Mouse (Mus musculus): ENCODE measurements around the gene Dll4. TPM values are rescaled to one million over a fixed set of nuclear protein-coding genes. Genes with fewer than 3 reads are reported as not detected.

Dll4 gene
- polyA plus RNA-seq (2015; fragmentation: Illumina TruSeq; extraction: RNeasy Lipid Tissue Mini Kit (QIAGEN cat#74804); ENCODE audit: low read depth, low replicate concordance) = 2.4 TPM

GRCm38 (mm10) chr2:119325568-119326143 lies at the start of gene Dll4:
TSS of gene Dll4 (plus strand) at chr2:119325784.

DNA sequence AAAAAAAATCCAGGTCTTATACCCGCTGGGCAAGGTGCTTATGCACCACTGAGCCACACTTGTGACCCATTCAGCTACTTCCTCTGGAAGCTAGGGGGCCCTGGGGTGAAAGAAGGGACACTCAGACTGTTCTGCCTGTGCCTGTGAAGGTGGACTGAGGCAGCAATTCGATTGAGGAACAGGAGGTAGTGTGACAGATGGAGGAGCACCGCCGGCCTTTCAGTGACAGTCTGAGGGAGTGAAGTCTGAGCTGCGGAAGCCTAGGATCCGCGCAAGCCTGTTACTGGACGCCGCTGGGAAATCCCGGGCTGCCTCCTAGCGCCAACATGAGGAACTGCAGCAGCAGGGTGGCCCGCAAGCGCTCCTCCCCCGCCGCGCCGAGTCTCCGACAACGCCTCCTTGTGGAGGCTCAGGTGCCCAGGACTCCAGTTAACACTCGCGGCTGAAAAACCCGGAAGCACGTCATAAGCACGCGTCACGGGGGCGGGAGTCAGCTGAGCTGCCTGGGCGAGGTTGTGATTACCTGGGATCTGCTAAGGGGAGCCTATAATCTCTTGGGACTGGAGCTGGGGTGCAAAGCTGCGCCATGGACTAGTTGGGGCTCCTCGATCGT lies 37.2 kb upstream of the Dll4 start, which contains the start of gene Vps18:
Vps18 (plus strand) TSS at position 471 of the 613 bp plus-strand sequence.

GRCm38 (mm10) chr2:119350555-119351486 lies 25.2 kb downstream of the Dll4 start, which contains the start of gene Chac1:
TSS of gene Chac1 (plus strand) at chr2:119351229.

Other genes with a start within 250 kb of the Dll4 start
- 1.5 TPM for gene Rad51, start 213.0 kb upstream of the Dll4 start, polyA plus RNA-seq (2015; fragmentation: Illumina TruSeq; extraction: RNeasy Lipid Tissue Mini Kit (QIAGEN cat#74804); ENCODE audit: low read depth, low replicate concordance)
- 54.5 TPM for gene Rmdn3, start 168.8 kb upstream of the Dll4 start, polyA plus RNA-seq (2015; fragmentation: Illumina TruSeq; extraction: RNeasy Lipid Tissue Mini Kit (QIAGEN cat#74804); ENCODE audit: low read depth, low replicate concordance)
- 4.4 TPM for gene Gchfr, start 158.0 kb upstream of the Dll4 start, polyA plus RNA-seq (2015; fragmentation: Illumina TruSeq; extraction: RNeasy Lipid Tissue Mini Kit (QIAGEN cat#74804); ENCODE audit: low read depth, low replicate concordance)
- not detected for gene Gm14137, start 151.3 kb upstream of the Dll4 start, polyA plus RNA-seq (2015; fragmentation: Illumina TruSeq; extraction: RNeasy Lipid Tissue Mini Kit (QIAGEN cat#74804); ENCODE audit: low read depth, low replicate concordance)
- gene Zfyve19, start 117.2 kb upstream of the Dll4 start, polyA plus RNA-seq (2015; fragmentation: Illumina TruSeq; extraction: RNeasy Lipid Tissue Mini Kit (QIAGEN cat#74804); ENCODE audit: low read depth, low replicate concordance) = 41.8 TPM
- 21.0 TPM for gene Dnajc17, start 117.0 kb upstream of the Dll4 start, polyA plus RNA-seq (2015; fragmentation: Illumina TruSeq; extraction: RNeasy Lipid Tissue Mini Kit (QIAGEN cat#74804); ENCODE audit: low read depth, low replicate concordance)
- gene Ppp1r14d, start 95.9 kb upstream of the Dll4 start, polyA plus RNA-seq (2015; fragmentation: Illumina TruSeq; extraction: RNeasy Lipid Tissue Mini Kit (QIAGEN cat#74804); ENCODE audit: low read depth, low replicate concordance) = not detected
- gene Spint1, start 88.4 kb upstream of the Dll4 start, polyA plus RNA-seq (2015; fragmentation: Illumina TruSeq; extraction: RNeasy Lipid Tissue Mini Kit (QIAGEN cat#74804); ENCODE audit: low read depth, low replicate concordance) = 2.6 TPM
- gene Rhov, start 54.5 kb upstream of the Dll4 start, polyA plus RNA-seq (2015; fragmentation: Illumina TruSeq; extraction: RNeasy Lipid Tissue Mini Kit (QIAGEN cat#74804); ENCODE audit: low read depth, low replicate concordance) = 7.8 TPM
- 26.5 TPM for gene Vps18, start 37.0 kb upstream of the Dll4 start, polyA plus RNA-seq (2015; fragmentation: Illumina TruSeq; extraction: RNeasy Lipid Tissue Mini Kit (QIAGEN cat#74804); ENCODE audit: low read depth, low replicate concordance)
- gene Chac1, start 25.4 kb downstream of the Dll4 start, polyA plus RNA-seq (2015; fragmentation: Illumina TruSeq; extraction: RNeasy Lipid Tissue Mini Kit (QIAGEN cat#74804); ENCODE audit: low read depth, low replicate concordance) = 11.6 TPM
- 11.8 TPM for gene Ino80, start 151.9 kb downstream of the Dll4 start, polyA plus RNA-seq (2015; fragmentation: Illumina TruSeq; extraction: RNeasy Lipid Tissue Mini Kit (QIAGEN cat#74804); ENCODE audit: low read depth, low replicate concordance)
- gene Exd1, start 221.8 kb downstream of the Dll4 start, polyA plus RNA-seq (2015; fragmentation: Illumina TruSeq; extraction: RNeasy Lipid Tissue Mini Kit (QIAGEN cat#74804); ENCODE audit: low read depth, low replicate concordance) = 0.80 TPM
- 149 TPM for gene Chp1, start 221.9 kb downstream of the Dll4 start, polyA plus RNA-seq (2015; fragmentation: Illumina TruSeq; extraction: RNeasy Lipid Tissue Mini Kit (QIAGEN cat#74804); ENCODE audit: low read depth, low replicate concordance)